Mouse (Mus musculus): Measurements from ENCODE around the gene Tank. TPM values are rescaled to one million over a fixed set of nuclear protein-coding genes. Genes with fewer than 3 reads are reported as not detected.

The Tank gene
- polyA plus RNA-seq, 1 experiment from 2014 or later: 24.1 TPM

GRCm38 (mm10) chr2:61681572-61681971 is 103.2 kb downstream of the Tank start:
- no peak for DNase-seq (ENCODE audit: low spot score)
- H3K36me3 ChIP-seq: no peaks in the 10 kb centered on the region
- H3K9me3 ChIP-seq (replicated peaks): no peaks in the 10 kb centered on the region
- H3K4me1 ChIP-seq: no peaks in the 10 kb centered on the region
- H3K27ac ChIP-seq: no peak overlapping the region
- H3K4me3 ChIP-seq: no peak overlapping the region
- WGBS: 91% methylated on average over 1 of the region's 1 CpGs
- no peaks in the 10 kb centered on the region for H3K27me3 ChIP-seq (ENCODE audit: low read depth, poor library complexity, severe bottlenecking)

GRCm38 (mm10) chr2:61686533-61686932 is 108.1 kb downstream of the Tank start:
- no peaks in the 10 kb centered on the region for H3K27me3 ChIP-seq (ENCODE audit: low read depth, poor library complexity, severe bottlenecking)
- no peak for DNase-seq (ENCODE audit: low spot score)
- H3K4me1 ChIP-seq: no peaks in the 10 kb centered on the region
- no peak overlapping the region for H3K27ac ChIP-seq
- H3K9me3 ChIP-seq (replicated peaks): no peaks in the 10 kb centered on the region
- H3K36me3 ChIP-seq: no peaks in the 10 kb centered on the region
- WGBS: 85% methylated on average over 1 of the region's 1 CpGs
- no peak overlapping the region for H3K4me3 ChIP-seq

GRCm38 (mm10) chr2:61689086-61689485 is 110.7 kb downstream of the Tank start:
- H3K27ac ChIP-seq: no peak overlapping the region
- 89% methylated on average over 3 of the region's 3 CpGs for WGBS
- no peaks in the 10 kb centered on the region for H3K4me1 ChIP-seq
- no peaks in the 10 kb centered on the region for H3K36me3 ChIP-seq
- H3K4me3 ChIP-seq: no peak overlapping the region
- H3K27me3 ChIP-seq (ENCODE audit: low read depth, poor library complexity, severe bottlenecking): no peaks in the 10 kb centered on the region
- DNase-seq (ENCODE audit: low spot score): no peak
- H3K9me3 ChIP-seq (replicated peaks): no peaks in the 10 kb centered on the region

Other genes starting within 250 kb of the Tank start
- gene Psmd14, start 133.1 kb downstream of the Tank start, polyA plus RNA-seq (2016; fragmentation: Nextera tagmentation; extraction: Ambion mirVana): 245 and 257 TPM in 2 replicates
- 0.04 and 0.10 TPM in 2 replicates for gene Tbr1, start 224.3 kb downstream of the Tank start, polyA plus RNA-seq (2016; fragmentation: Nextera tagmentation; extraction: Ambion mirVana)